Mouse (Mus musculus): ENCODE measurements around the gene Pde6h.
"Not testable (repeated sequence)": the region's sequence is repeated elsewhere in the genome, so short reads cannot be mapped to it uniquely, and the experiment has no call there.

Pde6h gene

GRCm38 (mm10) chr6:136941051-136942021 lies 17.7 kb downstream of the Pde6h start, which contains the start of gene Arhgdib:
Arhgdib (minus strand) TSS chr6:136941899.
- peak in 1 of 2 experiments; percentile 13 for DNase-seq (ENCODE audit: low spot score in 2 of 2)

GRCm38 (mm10) chr6:136942280-136942679 lies 18.6 kb downstream of the Pde6h start:
- DNase-seq (ENCODE audit: low spot score in 2 of 2) = no peak

GRCm38 (mm10) chr6:136943392-136943791 lies 19.8 kb downstream of the Pde6h start:
- DNase-seq (ENCODE audit: low spot score in 2 of 2) = no peak

- no peak for DNase-seq (ENCODE audit: low spot score in 2 of 2)
Measured at GRCm38 (mm10) chr6:136944511-136944910, 20.9 kb downstream of the Pde6h start.

- no peak for DNase-seq (ENCODE audit: low spot score in 2 of 2)
Measured at GRCm38 (mm10) chr6:136946241-136946640, 22.6 kb downstream of the Pde6h start.

- no peak for DNase-seq (ENCODE audit: low spot score in 2 of 2)
Measured at GRCm38 (mm10) chr6:136946943-136947342, 23.3 kb downstream of the Pde6h start.

GRCm38 (mm10) chr6:136947716-136948115 lies 24.1 kb downstream of the Pde6h start:
- no peak for DNase-seq (ENCODE audit: low spot score in 2 of 2)

GRCm38 (mm10) chr6:136950171-136950570 lies 26.5 kb downstream of the Pde6h start:
- DNase-seq (ENCODE audit: low spot score in 2 of 2) = no peak

- DNase-seq (ENCODE audit: low spot score in 2 of 2) = no peak
Measured at GRCm38 (mm10) chr6:136952930-136953329, 29.3 kb downstream of the Pde6h start.

GRCm38 (mm10) chr6:136954192-136954591 lies 30.6 kb downstream of the Pde6h start:
- no peak for DNase-seq (ENCODE audit: low spot score in 2 of 2)

- DNase-seq (ENCODE audit: low spot score in 2 of 2) = no peak
Measured at GRCm38 (mm10) chr6:136954715-136955114, 31.1 kb downstream of the Pde6h start.

GRCm38 (mm10) chr6:136955240-136955639 lies 31.6 kb downstream of the Pde6h start:
- no peak for DNase-seq (ENCODE audit: low spot score in 2 of 2)

GRCm38 (mm10) chr6:136957062-136957461 lies 33.4 kb downstream of the Pde6h start:
- no peak for DNase-seq (ENCODE audit: low spot score in 2 of 2)

GRCm38 (mm10) chr6:136959131-136959530 lies 35.5 kb downstream of the Pde6h start:
- no peak for DNase-seq (ENCODE audit: low spot score in 2 of 2)

GRCm38 (mm10) chr6:136962957-136963356 lies 39.3 kb downstream of the Pde6h start:
- DNase-seq (ENCODE audit: low spot score in 2 of 2) = no peak

- DNase-seq (ENCODE audit: low spot score in 2 of 2) = no peak
Measured at GRCm38 (mm10) chr6:136964609-136965510, 41.2 kb downstream of the Pde6h start.

GRCm38 (mm10) chr6:136965912-136966311 lies 42.3 kb downstream of the Pde6h start:
- no peak for DNase-seq (ENCODE audit: low spot score in 2 of 2)

GRCm38 (mm10) chr6:136967466-136967865 lies 43.8 kb downstream of the Pde6h start:
- DNase-seq (ENCODE audit: low spot score in 2 of 2) = no peak

GRCm38 (mm10) chr6:136968877-136969276 lies 45.2 kb downstream of the Pde6h start:
- not testable (repeated sequence) for DNase-seq (ENCODE audit: low spot score in 2 of 2)

- DNase-seq (ENCODE audit: low spot score in 2 of 2) = no peak
Measured at GRCm38 (mm10) chr6:136979274-136980082, 55.8 kb downstream of the Pde6h start.

GRCm38 (mm10) chr6:136980331-136980746 lies 56.7 kb downstream of the Pde6h start:
- DNase-seq (ENCODE audit: low spot score in 2 of 2) = peak in 1 of 2 experiments; percentile 37

Data from frontal cortex, postnatal 36 days (tissue).